Mouse (Mus musculus) brain, adult 2 months (tissue): ENCODE results near the gene Galnt9.

Source experiments
- DNase-seq: peaks from one replicate; pipeline ENCODE4 v3.0.0; 2011; ENCODE audit warnings: low read depth, low spot score

Galnt9 gene

GRCm38 (mm10) chr5:110543951-110544690, at the start of gene Galnt9:
Gene Galnt9, plus strand, starts transcription at chr5:110544355.
- peak; percentile 91 for DNase-seq

- no peak for DNase-seq
Measured at GRCm38 (mm10) chr5:110494396-110494795, 49.8 kb upstream of the Galnt9 start.

- no peak for DNase-seq
Measured at GRCm38 (mm10) chr5:110495051-110495450, 49.1 kb upstream of the Galnt9 start.

GRCm38 (mm10) chr5:110497556-110497955, 46.6 kb upstream of the Galnt9 start:
- DNase-seq: peak; percentile 58

GRCm38 (mm10) chr5:110498071-110498470, 46.1 kb upstream of the Galnt9 start:
- no peak for DNase-seq

- DNase-seq: no peak
Measured at GRCm38 (mm10) chr5:110500233-110500632, 43.9 kb upstream of the Galnt9 start.

GRCm38 (mm10) chr5:110503361-110503760, 40.8 kb upstream of the Galnt9 start:
- DNase-seq: no peak

GRCm38 (mm10) chr5:110505611-110506294, 38.4 kb upstream of the Galnt9 start:
- DNase-seq: peak; percentile 66

- DNase-seq: peak; percentile 31
Measured at GRCm38 (mm10) chr5:110506295-110506616, 37.9 kb upstream of the Galnt9 start.

- no peak for DNase-seq
Measured at GRCm38 (mm10) chr5:110506856-110507255, 37.3 kb upstream of the Galnt9 start.

- DNase-seq: peak; percentile 79
Measured at GRCm38 (mm10) chr5:110507943-110508342, 36.2 kb upstream of the Galnt9 start.

GRCm38 (mm10) chr5:110510357-110510756, 33.8 kb upstream of the Galnt9 start:
- DNase-seq: peak; percentile 36

- DNase-seq: peak; percentile 74
Measured at GRCm38 (mm10) chr5:110513791-110514190, 30.4 kb upstream of the Galnt9 start.

GRCm38 (mm10) chr5:110514694-110515093, 29.5 kb upstream of the Galnt9 start:
- DNase-seq: no peak

GRCm38 (mm10) chr5:110516390-110516789, 27.8 kb upstream of the Galnt9 start:
- DNase-seq: peak; percentile 81

GRCm38 (mm10) chr5:110518086-110518783, 25.9 kb upstream of the Galnt9 start:
- no peak for DNase-seq

- DNase-seq: peak; percentile 89
Measured at GRCm38 (mm10) chr5:110520974-110521373, 23.2 kb upstream of the Galnt9 start.

- DNase-seq: peak; percentile 75
Measured at GRCm38 (mm10) chr5:110521822-110522221, 22.3 kb upstream of the Galnt9 start.

GRCm38 (mm10) chr5:110523296-110523695, 20.9 kb upstream of the Galnt9 start:
- peak; percentile 73 for DNase-seq

- DNase-seq: no peak
Measured at GRCm38 (mm10) chr5:110525701-110526100, 18.5 kb upstream of the Galnt9 start.

- DNase-seq: no peak
Measured at GRCm38 (mm10) chr5:110526556-110526955, 17.6 kb upstream of the Galnt9 start.

- no peak for DNase-seq
Measured at GRCm38 (mm10) chr5:110531091-110531490, 13.1 kb upstream of the Galnt9 start.

- no peak for DNase-seq
Measured at GRCm38 (mm10) chr5:110534402-110534801, 9.8 kb upstream of the Galnt9 start.
